Mouse (Mus musculus): ENCODE measurements around the gene Tmem132d.

Gene Tmem132d

DNA sequence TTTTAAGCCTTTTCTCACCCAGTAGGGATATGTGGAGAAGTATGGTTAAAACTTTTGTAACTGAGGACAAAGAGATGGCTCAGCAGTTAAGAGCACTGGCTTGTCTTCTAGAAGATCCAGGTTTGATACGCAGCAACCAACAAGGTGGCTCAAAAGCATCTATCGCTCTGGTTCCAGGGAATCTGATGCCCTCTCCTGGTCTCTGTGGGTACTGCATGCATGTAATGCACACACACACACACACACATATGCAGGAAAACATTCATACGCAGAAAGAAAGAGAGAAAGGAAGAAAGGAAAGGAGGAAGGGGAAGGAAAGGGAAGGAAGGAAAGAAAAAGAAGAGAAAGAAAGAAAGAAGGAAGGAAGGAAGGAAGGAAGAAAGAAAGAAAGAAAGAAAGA, 320.4 kb downstream of the Tmem132d start:
- no peak for TF ChIP-seq GATA4 (IDR thresholded peaks at IDR 0.05; ENCODE audit: insufficient replicate concordance, low read length)

DNA sequence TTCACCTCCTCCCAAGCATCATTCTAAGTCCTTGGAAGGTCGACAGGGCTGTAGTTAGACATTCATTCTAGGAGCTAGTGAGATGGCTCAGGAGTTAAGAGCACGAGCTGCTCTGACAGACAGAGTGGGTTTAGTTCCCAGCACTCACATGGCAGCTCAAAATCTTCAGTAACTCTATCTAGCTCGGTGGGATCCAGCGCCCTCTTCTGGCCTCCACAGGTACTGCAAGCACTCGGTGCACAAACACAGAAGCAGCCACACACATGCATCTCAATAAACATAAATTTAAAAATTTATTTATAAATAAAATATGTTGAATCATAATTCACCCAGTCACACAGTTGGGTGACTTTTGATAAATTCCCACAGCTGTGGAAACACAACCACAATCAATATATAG, 321.2 kb downstream of the Tmem132d start:
- no peak for TF ChIP-seq GATA4 (IDR thresholded peaks at IDR 0.05; ENCODE audit: insufficient replicate concordance, low read length)

DNA sequence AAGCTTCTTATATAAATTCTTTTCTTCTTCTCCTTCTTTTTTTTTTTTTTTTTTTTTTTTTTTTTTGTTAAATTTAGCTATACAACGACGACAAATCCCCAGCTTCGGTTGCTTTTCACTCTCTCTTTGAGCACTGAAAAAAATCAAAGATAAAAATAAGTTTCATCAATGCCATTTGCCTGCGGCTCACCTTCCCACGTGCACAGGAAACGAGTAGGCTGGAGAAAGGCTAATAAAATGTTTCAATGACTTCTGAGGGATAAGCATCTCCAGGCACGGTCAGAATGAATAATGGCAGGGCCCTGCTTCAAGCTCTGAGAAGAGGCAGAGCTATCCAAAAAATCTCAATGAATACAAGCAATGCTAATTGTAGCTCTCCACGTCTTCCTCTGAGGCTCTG, 330.3 kb downstream of the Tmem132d start:
- no peak for TF ChIP-seq GATA4 (IDR thresholded peaks at IDR 0.05; ENCODE audit: insufficient replicate concordance, low read length)

DNA sequence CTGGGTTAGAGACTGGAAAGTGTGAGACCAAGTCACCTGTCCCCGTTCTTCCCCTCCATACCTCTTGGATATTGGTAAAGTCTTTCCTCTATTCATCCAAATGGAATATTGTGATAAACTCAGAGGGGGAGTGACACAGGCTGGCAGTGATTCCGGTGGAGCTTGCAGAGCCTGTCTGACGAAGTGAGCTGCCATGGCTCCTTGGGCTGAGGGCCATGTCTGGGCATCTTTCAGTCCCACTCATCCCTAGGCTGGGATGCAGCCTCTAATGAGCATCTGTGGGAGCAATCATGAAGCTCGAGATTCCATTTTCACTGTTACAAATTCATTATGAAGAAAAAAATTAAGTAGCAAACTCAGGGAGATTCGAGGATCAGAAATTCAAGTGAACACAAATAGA, 332.5 kb downstream of the Tmem132d start:
- TF ChIP-seq GATA4 (IDR thresholded peaks at IDR 0.05; ENCODE audit: insufficient replicate concordance, low read length), result no peak

DNA sequence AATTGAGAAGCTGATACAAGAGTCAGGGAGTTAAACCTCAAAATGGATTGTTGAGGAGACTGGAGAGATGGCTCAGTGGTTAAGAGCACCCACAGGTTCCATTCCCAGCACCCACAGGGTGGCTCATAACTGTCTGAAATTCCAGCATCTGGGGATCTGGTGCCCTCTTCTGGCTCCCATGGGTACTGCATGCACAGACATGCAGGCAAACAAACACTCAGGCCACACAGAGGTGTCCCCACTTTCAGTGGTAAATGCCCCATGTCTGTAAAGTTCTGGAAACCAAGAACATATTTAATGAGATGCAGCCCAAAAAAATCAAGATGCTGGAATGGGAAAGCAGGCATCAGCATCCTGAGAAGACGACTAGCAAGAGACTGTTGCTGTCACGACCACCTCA, 333.4 kb downstream of the Tmem132d start:
- no peak for TF ChIP-seq GATA4 (IDR thresholded peaks at IDR 0.05; ENCODE audit: insufficient replicate concordance, low read length)

DNA sequence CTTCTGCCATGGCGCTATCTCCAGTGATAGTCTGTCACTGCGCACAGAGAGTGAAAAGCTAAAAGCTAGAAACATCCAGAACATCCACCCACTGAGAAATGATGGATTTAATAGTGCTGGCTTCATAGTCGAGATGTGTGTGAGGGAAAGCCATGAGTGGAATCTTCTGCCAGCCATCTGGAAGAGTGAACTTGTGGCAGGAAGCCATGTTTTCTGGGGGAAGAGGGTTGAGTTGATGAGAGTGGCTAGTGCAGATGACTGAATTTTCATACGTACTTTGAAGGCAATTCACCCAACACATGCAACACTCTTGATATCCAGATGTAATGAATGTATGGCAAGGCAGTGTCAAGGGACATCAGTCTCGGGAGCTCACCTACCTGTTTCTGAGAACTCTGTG, 342.3 kb downstream of the Tmem132d start:
- TF ChIP-seq GATA4 (IDR thresholded peaks at IDR 0.05; ENCODE audit: insufficient replicate concordance, low read length), result no peak

DNA sequence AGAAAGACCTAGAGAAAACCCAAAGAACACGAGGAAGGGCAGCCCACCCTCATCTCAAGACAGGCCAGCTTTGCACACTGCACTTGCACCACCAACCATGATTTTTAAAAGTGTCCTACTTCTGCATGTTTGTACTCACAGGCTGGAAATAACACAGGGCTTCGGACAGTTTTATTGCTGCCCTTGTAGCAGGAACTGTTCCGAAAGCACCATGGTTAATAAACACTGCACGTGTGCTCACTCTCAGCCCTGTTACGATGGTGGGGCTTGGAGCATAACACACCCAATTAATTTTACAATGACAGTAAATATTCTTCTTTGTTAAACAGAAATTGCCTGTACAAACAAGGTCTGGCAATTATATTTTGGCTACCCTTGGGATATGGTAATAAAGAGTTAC, 357.4 kb downstream of the Tmem132d start:
- TF ChIP-seq GATA4 (IDR thresholded peaks at IDR 0.05; ENCODE audit: insufficient replicate concordance, low read length), result no peak

DNA sequence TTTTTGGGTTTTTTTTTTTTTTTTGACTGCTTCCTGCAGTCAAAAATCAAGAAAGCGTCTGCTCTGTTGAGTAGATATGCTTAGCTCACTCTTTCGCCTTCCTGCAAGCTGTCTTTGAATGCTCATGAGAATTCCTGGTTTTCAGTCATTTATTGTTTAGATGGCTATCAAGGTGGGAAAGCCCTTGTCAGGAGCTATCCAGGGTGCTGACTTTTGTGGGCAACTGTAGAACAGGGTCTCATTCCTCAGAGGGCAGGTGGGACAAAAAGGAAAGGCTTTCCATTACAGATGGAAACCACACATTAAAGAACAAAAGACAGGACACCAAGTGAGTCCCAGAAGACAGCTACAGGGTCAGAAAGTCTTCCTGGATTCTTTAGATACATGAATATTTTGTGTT, 360.3 kb downstream of the Tmem132d start:
- TF ChIP-seq GATA4 (IDR thresholded peaks at IDR 0.05; ENCODE audit: insufficient replicate concordance, low read length), result no peak

DNA sequence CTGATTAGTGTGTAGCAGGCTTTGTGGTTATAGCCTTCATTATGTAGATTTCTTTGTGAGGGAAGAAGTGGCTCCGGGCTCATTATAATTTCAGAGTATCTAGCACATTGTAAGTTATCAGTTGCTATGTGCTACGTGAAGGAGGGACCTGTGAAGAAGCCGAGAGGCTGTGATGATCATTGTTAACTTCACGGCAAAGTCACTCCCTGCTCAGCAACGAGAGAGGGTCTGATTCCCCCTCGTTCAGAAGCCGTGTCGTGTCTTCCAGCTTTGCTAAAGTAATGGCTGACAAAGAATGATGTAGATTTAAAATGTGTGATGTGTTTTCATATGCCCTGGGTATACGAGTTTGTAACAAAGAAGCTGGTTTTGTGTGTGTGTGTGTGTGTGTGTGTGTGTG, 391.1 kb downstream of the Tmem132d start:
- TF ChIP-seq GATA4 (IDR thresholded peaks at IDR 0.05; ENCODE audit: insufficient replicate concordance, low read length), result no peak

DNA sequence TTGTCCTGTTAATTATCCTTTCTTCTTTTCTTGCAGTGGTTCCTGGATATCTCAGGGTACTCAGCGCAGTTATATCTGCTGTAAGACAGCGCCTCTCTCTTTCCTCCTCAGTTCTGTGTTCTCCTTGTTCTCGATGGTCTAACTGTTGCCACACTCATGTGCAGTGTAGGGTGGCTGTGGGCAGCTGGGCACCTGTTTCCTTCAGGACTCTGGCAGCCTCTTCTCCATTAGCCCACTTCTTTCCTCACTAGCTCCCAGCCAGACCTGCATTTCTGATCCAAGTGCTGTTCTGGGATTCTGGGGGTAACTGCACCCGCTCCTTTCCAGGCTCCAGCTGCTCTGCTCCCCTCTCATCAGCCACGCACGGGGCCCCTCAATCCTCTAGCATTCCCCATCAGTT, 392.8 kb downstream of the Tmem132d start:
- TF ChIP-seq GATA4 (IDR thresholded peaks at IDR 0.05; ENCODE audit: insufficient replicate concordance, low read length), result no peak

DNA sequence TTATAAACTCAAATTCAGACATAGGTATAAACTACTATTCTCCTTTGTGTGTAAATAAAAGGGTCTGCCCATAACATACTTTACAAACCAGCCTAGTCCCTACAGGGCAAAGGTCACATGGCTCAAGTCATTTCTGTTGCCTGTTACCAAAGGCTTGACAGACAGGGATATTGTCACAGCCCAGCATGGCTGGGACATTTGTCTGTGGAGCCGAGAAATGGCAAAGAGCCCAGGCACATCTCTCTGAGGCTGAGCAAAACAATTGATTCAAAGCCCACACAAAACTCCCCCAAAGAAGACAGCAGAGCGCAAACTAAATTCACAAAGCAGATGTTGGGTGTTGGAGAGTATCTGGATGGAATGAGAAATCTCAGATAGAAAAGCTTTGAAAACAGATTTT, 405.8 kb downstream of the Tmem132d start:
- no peak for TF ChIP-seq GATA4 (IDR thresholded peaks at IDR 0.05; ENCODE audit: insufficient replicate concordance, low read length)

DNA sequence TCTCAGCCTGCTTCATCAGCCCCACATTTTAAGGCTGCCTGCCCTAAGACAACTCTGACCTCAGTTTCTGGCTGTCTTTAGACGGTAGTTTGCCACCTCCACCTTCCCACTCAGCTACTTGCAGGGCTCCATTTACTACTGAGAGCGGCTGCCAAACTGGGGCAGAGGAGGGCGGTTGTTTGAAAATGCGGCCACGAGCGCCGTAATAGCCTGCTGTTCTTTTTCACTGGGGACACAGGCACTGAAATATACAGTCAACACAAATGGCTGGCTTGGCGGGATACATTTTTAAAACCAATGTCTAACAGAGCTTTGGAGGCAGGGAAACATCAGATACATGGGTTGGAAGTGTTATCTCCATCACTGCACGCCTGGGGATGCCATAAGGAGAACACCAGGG, 428.2 kb downstream of the Tmem132d start:
- TF ChIP-seq GATA4 (IDR thresholded peaks at IDR 0.05; ENCODE audit: insufficient replicate concordance, low read length), result no peak

DNA sequence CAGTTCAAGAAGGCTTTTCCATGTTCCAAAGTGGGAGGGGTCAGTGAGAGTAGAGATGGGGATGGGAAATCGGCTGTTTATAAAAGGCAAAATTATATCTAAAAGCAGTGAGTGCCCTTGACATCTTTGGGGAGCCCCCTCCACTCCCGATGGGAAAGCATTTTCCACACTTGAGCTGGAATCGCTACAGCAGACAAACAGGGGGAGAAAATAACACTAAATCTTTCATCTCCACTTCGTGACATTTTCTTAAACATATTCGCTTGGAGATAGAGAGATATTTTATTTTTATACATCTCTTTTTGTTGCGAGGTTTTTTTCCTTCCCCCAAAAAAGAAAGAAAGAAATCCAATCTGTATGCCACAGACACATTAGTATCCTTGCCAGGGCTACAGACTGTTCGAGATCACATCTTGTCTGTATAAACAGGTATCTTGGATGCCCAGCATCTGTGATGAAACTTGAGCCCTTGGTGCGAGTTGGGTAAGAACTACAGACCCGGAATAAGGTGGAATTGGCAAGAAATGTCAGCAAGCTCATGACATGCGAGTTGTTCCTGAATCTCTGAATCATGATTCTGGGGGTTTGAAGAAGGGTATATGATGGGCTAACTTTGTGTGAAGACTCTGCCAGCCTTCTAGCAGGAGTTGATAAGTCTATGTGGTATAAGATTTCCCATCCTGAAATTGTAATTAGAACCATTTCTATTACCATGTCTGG, 436.2 kb downstream of the Tmem132d start:
- TF ChIP-seq GATA4 (IDR thresholded peaks at IDR 0.05; ENCODE audit: insufficient replicate concordance, low read length), result no peak

DNA sequence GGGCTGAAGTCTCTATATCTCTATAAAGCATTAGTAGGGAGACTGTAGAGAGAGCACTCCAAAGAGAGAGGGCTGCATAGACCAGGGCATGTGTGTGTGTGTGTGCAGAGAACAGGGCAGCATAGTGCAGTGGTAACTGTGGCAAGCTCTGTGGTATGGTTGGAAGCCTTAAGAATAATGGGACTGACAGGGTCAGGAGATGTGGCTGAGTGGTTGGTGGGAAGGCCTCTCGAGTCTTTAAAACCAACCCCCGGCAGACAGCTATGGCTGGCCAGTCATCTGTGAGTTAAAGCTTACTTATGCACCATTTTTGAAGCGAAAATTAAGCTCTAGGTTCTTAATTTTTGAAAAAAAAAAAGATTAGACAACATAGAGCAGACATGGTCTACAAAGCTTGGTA, 439.4 kb downstream of the Tmem132d start:
- TF ChIP-seq GATA4 (IDR thresholded peaks at IDR 0.05; ENCODE audit: insufficient replicate concordance, low read length), result no peak

DNA sequence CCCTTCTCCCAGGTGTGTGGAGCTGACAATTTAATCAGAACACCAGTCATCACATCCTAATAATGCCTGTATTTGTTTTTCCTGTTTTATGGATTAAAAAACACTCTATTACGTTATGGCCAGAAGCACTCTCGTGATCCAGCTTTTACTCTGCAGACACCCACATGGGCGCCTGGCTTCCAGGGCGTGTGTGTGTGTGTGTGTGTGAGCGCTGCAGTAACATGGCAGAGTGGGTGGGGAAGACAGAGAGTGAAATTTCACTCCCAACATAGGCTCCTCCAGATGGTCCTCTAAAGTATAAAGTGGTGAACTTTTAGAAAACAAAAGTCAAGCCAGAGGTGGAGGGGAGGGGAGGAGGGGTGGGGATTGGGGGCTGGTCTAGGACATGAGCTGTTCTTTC, 442.1 kb downstream of the Tmem132d start:
- TF ChIP-seq GATA4 (IDR thresholded peaks at IDR 0.05; ENCODE audit: insufficient replicate concordance, low read length), result no peak

DNA sequence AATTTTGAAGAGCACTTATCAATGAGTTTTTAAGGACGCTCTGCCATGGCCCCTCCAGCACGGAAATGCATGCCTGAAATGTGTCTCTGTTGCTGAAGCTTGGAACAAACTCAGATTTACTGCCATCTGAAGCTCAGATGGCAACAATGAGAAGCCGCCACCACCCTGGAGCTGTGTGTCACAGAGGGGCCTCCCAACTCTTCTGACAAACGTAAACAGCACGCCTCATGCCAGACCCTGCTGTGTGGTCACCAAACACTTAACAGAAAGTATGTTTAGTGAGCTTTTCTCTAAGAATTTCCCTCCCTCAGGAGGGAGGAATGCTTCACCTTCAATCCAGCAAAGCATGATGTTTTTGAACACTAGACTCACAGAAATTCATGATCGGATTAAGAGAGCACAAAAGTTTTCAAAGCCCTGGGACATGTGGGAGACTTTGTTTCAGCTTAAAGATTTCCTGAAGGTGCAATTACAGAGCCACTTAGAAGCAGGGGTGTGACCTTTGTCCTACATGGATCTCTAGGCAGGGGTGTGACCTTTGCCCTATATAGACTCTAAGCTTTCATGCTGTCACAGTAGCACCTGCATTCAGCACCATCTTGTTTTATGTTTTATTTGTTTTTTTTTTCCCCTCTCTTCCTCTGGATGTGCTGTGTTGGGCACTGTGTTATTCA, 453.4 kb downstream of the Tmem132d start:
- TF ChIP-seq GATA4 (IDR thresholded peaks at IDR 0.05; ENCODE audit: insufficient replicate concordance, low read length), result no peak

DNA sequence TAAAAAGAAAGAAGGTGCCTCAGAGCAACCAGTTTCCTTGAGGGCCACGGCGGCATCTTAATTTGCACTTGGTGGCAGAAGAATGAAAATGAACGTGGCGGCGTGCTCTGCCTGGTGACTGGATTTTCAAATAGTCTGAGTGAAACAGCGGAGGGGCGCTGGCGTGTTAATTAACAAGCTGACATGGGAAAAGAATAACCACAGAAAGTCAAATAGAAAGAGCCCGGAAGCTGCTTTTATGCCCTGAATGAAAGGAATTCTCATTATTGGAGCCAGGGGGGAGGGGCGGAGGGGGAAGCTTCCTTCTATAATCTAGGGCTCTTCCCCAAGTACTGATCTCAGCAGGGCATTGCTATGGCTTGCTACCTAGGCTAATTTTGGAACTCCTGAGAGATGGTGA, 456.2 kb downstream of the Tmem132d start:
- TF ChIP-seq GATA4 (IDR thresholded peaks at IDR 0.05; ENCODE audit: insufficient replicate concordance, low read length), result no peak
